7 mouse cellular contexts compared by ENCODE assay signal in the genomic region with DNA sequence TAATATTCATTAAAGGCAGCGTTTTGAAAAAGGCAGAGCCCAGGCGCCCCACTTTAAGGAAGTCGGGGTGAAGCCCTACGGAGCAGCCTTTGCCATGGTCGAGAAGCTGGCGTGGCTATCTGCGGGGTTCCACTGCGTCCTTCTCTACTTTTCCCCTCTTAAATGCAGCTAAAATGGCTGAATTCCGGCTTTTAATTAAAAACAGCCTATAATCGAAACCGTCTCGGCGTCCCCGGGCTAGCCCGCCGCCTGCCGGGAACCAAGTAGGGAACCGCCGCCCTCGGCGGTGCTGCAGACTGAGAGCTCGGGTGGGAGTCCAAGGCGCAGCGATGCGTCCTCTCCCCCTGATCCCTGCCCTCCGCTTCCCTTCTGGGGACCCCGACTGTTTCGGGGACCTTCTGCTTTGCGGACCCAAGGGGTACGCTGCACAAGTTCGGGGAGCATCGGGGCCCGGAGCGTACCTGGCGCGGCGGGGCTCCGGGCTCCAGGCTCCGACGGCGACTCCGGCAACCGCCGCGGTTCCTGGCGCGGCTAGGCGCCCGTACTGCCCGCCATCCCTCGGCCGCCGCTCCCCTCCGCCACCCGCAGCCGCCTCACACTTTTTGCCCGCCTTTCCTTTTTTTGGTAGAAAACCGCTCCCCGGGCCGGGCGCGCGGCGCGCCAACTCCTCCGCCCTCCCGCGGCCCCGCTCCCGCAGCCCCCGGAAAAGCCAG. TPM values are rescaled to one million over a fixed set of nuclear protein-coding genes. Genes with fewer than 3 reads are reported as not detected.
DNase-seq lines count a peak whose midpoint lies in the region; ATAC-seq lines count a peak whose summit lies in the region.

No protein-coding gene starts in this region.

- H3K27ac ChIP-seq in intestine, embryonic 15.5 days, result peak overlapping the region; percentile 100
- H3K27ac ChIP-seq in limb, embryonic 10.5 days, result peak overlapping the region; percentile 100
- peak overlapping the region; percentile 100 for H3K27ac ChIP-seq in midbrain, embryonic 13.5 days

- no peaks in the 10 kb centered on the region for H3K27me3 ChIP-seq in intestine, embryonic 15.5 days (replicated peaks)
- H3K27me3 ChIP-seq in limb, embryonic 10.5 days (ENCODE audit: low read depth, poor library complexity, severe bottlenecking), result no peaks in the 10 kb centered on the region
- no peaks in the 10 kb centered on the region for H3K27me3 ChIP-seq in midbrain, embryonic 13.5 days
- H3K27me3 ChIP-seq in splenic B cell, adult 2 months (ENCODE audit: control insufficient read depth, insufficient read depth, low read length, poor library complexity, severe bottlenecking), result peaks cover 2% of the 10 kb centered on the region; the same call in 1 of the 2 replicates

- peaks cover 17% of the 10 kb centered on the region for H3K4me1 ChIP-seq in intestine, embryonic 15.5 days (replicated peaks)
- H3K4me1 ChIP-seq in limb, embryonic 10.5 days, result peaks cover 22% of the 10 kb centered on the region
- peaks cover 15% of the 10 kb centered on the region for H3K4me1 ChIP-seq in midbrain, embryonic 13.5 days (replicated peaks)

- peak overlapping the region; percentile 94 for H3K4me3 ChIP-seq in intestine, embryonic 15.5 days (replicated peaks)
- H3K4me3 ChIP-seq in limb, embryonic 10.5 days, result peak overlapping the region; percentile 68
- peak overlapping the region; percentile 100 for H3K4me3 ChIP-seq in midbrain, embryonic 13.5 days (replicated peaks)

- peak; percentile 65 for DNase-seq in adipocyte (ENCODE audit: low spot score)
- peak; percentile 87 for DNase-seq in cerebellum, adult 9-11 months
- DNase-seq in gastrocnemius, postnatal 36 days, result peak; percentile 63 to 79
- peak; percentile 79 for DNase-seq in limb, embryonic 10.5 days (ENCODE audit: low spot score)
- DNase-seq in splenic B cell, adult 2 months (ENCODE audit: low read depth, low spot score), result peak; percentile 60

- intact Hi-C loops in gastrocnemius, postnatal 36 days (cut with DNase I), result no loop called here

- peak overlapping the region; percentile 100 for H3K9ac ChIP-seq in intestine, embryonic 15.5 days
- peak overlapping the region; percentile 100 for H3K9ac ChIP-seq in midbrain, embryonic 13.5 days (replicated peaks)

- H3K9me3 ChIP-seq in intestine, embryonic 15.5 days, result no peaks in the 10 kb centered on the region
- H3K9me3 ChIP-seq in limb, embryonic 10.5 days (replicated peaks), result no peaks in the 10 kb centered on the region
- H3K9me3 ChIP-seq in midbrain, embryonic 13.5 days, result no peaks in the 10 kb centered on the region

- no peak for ATAC-seq in intestine, embryonic 15.5 days
- no peak for ATAC-seq in midbrain, embryonic 13.5 days

- peak overlapping the region; percentile 89 for H3K4me2 ChIP-seq in intestine, embryonic 15.5 days (replicated peaks)
- H3K4me2 ChIP-seq in midbrain, embryonic 13.5 days (replicated peaks), result peak overlapping the region; percentile 99

- WGBS in intestine, embryonic 15.5 days, result under 1% methylated on average over 70 of the region's 71 CpGs
- under 1% methylated on average over 71 of the region's 71 CpGs for WGBS in limb, embryonic 10.5 days
- under 1% methylated on average over 71 of the region's 71 CpGs for WGBS in midbrain, embryonic 13.5 days

- no peaks in the 10 kb centered on the region for H3K36me3 ChIP-seq in intestine, embryonic 15.5 days
- H3K36me3 ChIP-seq in limb, embryonic 10.5 days, result peaks cover 30% of the 10 kb centered on the region
- peaks cover 4% of the 10 kb centered on the region; the same call in 1 of the 2 replicates for H3K36me3 ChIP-seq in midbrain, embryonic 13.5 days
- H3K36me3 ChIP-seq in splenic B cell, adult 2 months (ENCODE audit: control insufficient read depth, insufficient read depth, low read length, poor library complexity, severe bottlenecking), result no peaks in the 10 kb centered on the region

RNA-seq across cellular contexts. Expression of a gene that starts 0.5 kb away (rescaled TPM):
- 10 to 100 TPM; 27.1 to 27.6 TPM for total RNA-seq in gastrocnemius, postnatal 36 days (2021)
- 19.5 and 21.6 TPM in 2 replicates for polyA plus RNA-seq in intestine, embryonic 15.5 days (2015; fragmentation: Nextera tagmentation; extraction: Ambion mirVana)
- polyA plus RNA-seq in limb, embryonic 10.5 days (2016; fragmentation: Nextera tagmentation; extraction: Ambion mirVana), result 24.7 and 39.0 TPM in 2 replicates
- polyA plus RNA-seq in midbrain, embryonic 13.5 days (2015; fragmentation: Nextera tagmentation; extraction: Ambion mirVana), result 30.5 and 40.7 TPM in 2 replicates
